Mouse (Mus musculus) embryonic facial prominence, embryonic 15.5 days (tissue): Measurements from ENCODE around the gene Pdlim7. TPM values are rescaled to one million over a fixed set of nuclear protein-coding genes. Genes with fewer than 3 reads are reported as not detected.
A peak's percentile ranks its signal among the peaks of the same experiment; 100 is the strongest.

Source experiments
- ATAC-seq: fragments of 200-750 bp; cut with Nextera tagmentation; 2 replicates; pipeline ENCODE4 v1.8.0; 2017; ENCODE audit warnings: low read depth, moderate TSS enrichment; ENCODE audit not compliant: insufficient number of reproducible peaks, low FRiP score, low TSS enrichment
- H3K27ac ChIP-seq: fragments of 300-500 bp; sonication (generic); replicated peaks from 2 replicates; pipeline ENCODE4 v1.5.1; 2015; ENCODE audit warnings: mild to moderate bottlenecking, inconsistent platforms
- H3K27me3 ChIP-seq: fragments of 300-500 bp; sonication (generic); 2 replicates; pipeline ENCODE4 v1.6.1; 2015; ENCODE audit warnings: inconsistent platforms
- H3K36me3 ChIP-seq: fragments of 300-500 bp; sonication (generic); 2 replicates; pipeline ENCODE4 v1.6.1; 2015; ENCODE audit warnings: mild to moderate bottlenecking, inconsistent platforms
- H3K4me1 ChIP-seq: fragments of 300-500 bp; sonication (generic); 2 replicates; pipeline ENCODE4 v1.6.1; 2015; ENCODE audit warnings: inconsistent platforms
- H3K4me2 ChIP-seq: fragments of 300-500 bp; sonication (generic); replicated peaks from 2 replicates; pipeline ENCODE4 v1.6.1; 2015; ENCODE audit warnings: mild to moderate bottlenecking, inconsistent platforms
- H3K4me3 ChIP-seq: fragments of 300-500 bp; sonication (generic); replicated peaks from 2 replicates; pipeline ENCODE4 v1.5.1; 2015; ENCODE audit warnings: mild to moderate bottlenecking, inconsistent platforms
- H3K9ac ChIP-seq: fragments of 300-500 bp; sonication (generic); 2 replicates; pipeline ENCODE4 v1.6.1; 2015; ENCODE audit warnings: inconsistent platforms
- H3K9me3 ChIP-seq: fragments of 300-500 bp; sonication (generic); replicated peaks from 2 replicates; pipeline ENCODE4 v1.6.1; 2016; ENCODE audit warnings: inconsistent platforms
- WGBS: fragments of 180-500 bp; shearing (Covaris S2); methylation state at CpG from one replicate; pipeline ENCODE4 v1.1.7; 2015; 5-methylcytosine and 5-hydroxymethylcytosine counted together
- polyA plus RNA-seq: library from polyadenylated mRNA; unstranded; fragments of >200 nt; fragmentation: Nextera tagmentation; extraction: Ambion mirVana; gene quantifications from 2 replicates; pipeline ENCODE4 v1.2.1, GENCODE M21; 2015

The Pdlim7 gene
- polyA plus RNA-seq, 1 experiment from 2014 or later, result 165 TPM

DNA sequence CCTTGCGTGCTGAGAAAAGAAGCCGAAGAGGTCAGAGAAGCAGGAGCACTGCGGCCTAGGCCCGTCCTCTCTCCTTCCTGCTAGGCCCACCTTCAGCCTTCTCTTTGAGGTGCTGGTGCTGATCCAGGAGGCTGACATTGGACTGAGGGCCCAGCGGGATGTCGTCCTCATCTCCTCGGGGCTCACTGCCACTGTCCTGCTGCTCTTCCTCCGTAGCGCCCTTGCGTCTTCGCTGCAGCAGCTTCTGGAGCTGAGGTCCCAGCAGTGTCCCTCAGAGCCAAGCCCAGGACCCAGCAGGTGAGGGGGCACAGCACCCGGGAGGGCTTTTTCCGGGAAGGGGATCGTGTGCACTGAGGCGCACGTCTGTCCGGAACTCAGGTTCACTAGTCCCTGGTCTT lies 22.3 kb upstream of the Pdlim7 start:
- Histone ChIP-seq H3K27ac (0 out of 2 replicates have a peak overlapping the region, but pooled peaks have one; percentile 45), H3K9me3 (no peaks in the 10 kb centered on the region), H3K36me3 (peaks cover 72% of the 10 kb centered on the region), H3K4me1 (peaks cover 17% of the 10 kb centered on the region), H3K27me3 (no peaks in the 10 kb centered on the region), H3K4me3 (peak overlapping the region; percentile 89), H3K4me2 (peak overlapping the region; percentile 91), H3K9ac (peak overlapping the region; percentile 92)
- ATAC-seq, result no peak
- 16% methylated on average over 17 of the region's 17 CpGs for WGBS

DNA sequence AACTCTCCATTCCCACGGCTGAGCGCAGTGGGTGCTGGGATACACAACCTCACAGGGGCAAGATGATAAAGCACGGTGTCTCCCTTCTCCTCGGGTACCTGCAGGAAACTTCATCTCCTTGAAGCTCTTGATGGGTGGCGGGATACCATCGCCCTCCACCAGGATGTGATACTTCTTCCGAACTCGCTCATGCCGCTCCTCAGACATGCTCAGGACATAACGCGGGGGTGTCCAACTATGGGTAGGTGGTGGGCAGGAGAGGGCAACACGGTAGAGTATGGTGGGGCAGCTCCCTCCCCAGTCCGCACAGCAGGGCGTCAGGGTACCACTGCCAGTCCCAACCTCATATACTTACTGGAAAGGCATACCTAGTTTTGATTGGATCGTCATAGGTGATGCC lies 21.7 kb upstream of the Pdlim7 start:
- Histone ChIP-seq H3K27me3 (no peaks in the 10 kb centered on the region), H3K36me3 (peaks cover 72% of the 10 kb centered on the region), H3K4me1 (peaks cover 17% of the 10 kb centered on the region), H3K9ac (no peak overlapping the region), H3K9me3 (no peaks in the 10 kb centered on the region), H3K4me2 (peak overlapping the region; percentile 91), H3K4me3 (peak overlapping the region; percentile 89), H3K27ac (no peak overlapping the region)
- ATAC-seq, result no peak
- WGBS, result 92% methylated on average over 15 of the region's 15 CpGs

DNA sequence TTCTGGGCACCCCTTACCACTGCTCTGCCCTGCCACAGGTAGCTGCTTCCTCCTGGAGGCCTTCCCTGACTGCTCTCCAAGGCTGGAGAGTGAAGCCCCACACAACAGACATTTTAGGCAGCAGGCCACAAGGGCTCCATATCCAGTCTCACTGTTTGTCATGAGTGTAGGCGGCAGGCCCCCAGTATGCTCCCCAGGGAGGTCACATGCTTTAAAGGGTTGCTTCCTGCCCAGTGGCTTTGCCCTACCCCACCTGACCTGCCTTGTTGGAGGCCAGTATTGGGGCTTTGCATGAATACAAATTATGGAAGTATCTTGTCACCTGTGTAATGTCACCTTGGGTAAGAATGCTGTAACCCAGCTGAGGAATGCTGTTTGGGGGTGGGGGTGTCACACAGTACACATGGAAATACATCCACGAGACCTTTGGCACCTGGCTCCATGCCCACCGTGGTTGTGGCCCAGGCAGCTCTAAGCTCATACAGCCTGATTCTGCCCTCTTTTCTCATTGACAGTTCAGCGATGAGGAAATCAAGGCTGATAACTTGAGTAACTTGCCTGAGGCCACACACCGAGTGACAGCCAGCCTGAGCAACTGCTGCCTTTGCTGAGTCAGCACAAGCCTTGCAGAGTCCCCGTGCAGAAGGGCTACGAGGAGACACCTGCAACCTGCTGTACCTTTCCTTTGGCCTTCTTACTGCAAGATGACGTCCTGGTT lies 15.9 kb upstream of the Pdlim7 start, which contains the start of gene Dok3:
TSS of gene Dok3 (minus strand) at position 99 of the 718 bp plus-strand sequence.
- H3K27ac ChIP-seq, result no peak within 1 kb of the TSS
- 64% methylated on average over 8 of the region's 8 CpGs for WGBS
- no peak within 1 kb of the TSS for H3K9ac ChIP-seq
- H3K36me3 ChIP-seq, result peaks cover 47% of the 10 kb centered on the region
- no peak for ATAC-seq
- H3K4me1 ChIP-seq, result no peaks in the 10 kb centered on the region
- H3K4me2 ChIP-seq, result no peak within 1 kb of the TSS
- no peaks in the 10 kb centered on the region for H3K9me3 ChIP-seq
- H3K27me3 ChIP-seq, result no peaks in the 10 kb centered on the region
- no peak within 1 kb of the TSS for H3K4me3 ChIP-seq

DNA sequence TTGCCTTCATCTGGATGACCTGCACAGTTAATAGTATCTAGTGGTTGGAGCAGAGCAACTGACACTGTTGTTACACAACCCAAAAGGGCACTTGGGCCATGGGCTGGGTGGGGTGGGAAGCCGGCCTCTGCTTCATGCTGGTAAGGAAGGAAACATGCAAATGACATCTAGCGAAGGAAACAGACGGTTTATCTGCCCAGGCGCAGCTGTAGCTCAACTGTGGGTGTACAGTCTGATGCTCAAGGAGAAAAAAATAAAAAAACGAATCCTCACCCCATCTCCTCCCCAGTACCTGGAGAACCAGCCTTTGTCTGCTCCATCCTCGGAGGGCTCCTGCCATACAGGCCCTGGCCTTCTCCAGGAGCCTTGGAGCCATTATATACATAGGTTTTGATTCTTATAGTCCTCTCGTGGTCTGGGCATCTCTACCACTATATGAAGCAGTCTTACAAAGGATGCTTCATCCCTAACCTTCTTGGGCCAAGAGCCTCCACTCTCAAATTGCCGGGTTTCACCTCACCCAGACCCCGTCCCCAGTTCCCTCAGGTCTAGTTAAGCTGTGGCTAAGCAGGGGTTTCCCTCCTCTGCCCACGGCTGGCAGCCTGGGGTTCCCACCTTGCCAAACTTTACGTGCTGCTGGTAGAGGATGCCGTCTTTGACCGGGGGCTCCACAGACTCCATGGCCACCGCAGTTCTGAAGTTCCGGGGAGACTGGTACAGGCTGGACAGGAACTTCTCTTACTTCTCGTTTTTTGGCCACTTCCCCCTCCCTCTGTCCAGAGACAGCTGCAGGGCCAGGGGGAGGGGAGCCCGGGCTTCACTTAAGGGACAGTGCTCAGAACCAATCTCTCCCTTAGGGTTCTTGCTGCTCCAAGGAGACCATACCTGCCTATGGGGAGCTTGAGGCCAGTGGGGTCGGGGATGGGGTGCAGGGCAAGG lies 14.6 kb upstream of the Pdlim7 start:
- Histone ChIP-seq H3K4me1 (no peaks in the 10 kb centered on the region), H3K27ac (no peak overlapping the region), H3K9me3 (no peaks in the 10 kb centered on the region), H3K9ac (no peak overlapping the region), H3K4me2 (no peak overlapping the region), H3K36me3 (peaks cover 35% of the 10 kb centered on the region), H3K4me3 (no peak overlapping the region), H3K27me3 (no peaks in the 10 kb centered on the region)
- WGBS, result 76% methylated on average over 18 of the region's 18 CpGs
- no peak for ATAC-seq

DNA sequence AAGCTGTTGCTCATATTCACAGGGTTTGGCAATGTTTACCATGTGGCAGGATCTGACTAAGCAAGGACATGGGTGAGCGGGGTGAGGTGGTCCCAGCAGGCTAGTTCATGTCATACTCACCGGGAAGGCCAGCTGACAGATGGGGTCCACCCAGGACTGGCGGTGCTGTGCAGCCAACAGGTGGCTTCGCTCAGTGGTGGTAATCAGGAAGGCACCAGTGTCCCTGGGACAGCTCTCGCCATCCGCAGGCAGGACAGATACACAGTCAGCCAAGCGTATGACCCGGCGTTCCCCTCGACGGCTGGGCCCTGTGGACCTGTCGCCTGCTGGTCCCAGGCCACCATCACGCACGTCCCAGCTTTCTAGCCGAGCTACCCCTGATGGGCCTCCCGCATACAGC lies 13.7 kb upstream of the Pdlim7 start:
- Histone ChIP-seq H3K9ac (no peak overlapping the region), H3K4me2 (no peak overlapping the region), H3K27ac (no peak overlapping the region), H3K36me3 (peaks cover 32% of the 10 kb centered on the region), H3K4me1 (no peaks in the 10 kb centered on the region), H3K27me3 (no peaks in the 10 kb centered on the region), H3K9me3 (no peaks in the 10 kb centered on the region), H3K4me3 (no peak overlapping the region)
- WGBS, result 94% methylated on average over 16 of the region's 16 CpGs
- no peak for ATAC-seq

DNA sequence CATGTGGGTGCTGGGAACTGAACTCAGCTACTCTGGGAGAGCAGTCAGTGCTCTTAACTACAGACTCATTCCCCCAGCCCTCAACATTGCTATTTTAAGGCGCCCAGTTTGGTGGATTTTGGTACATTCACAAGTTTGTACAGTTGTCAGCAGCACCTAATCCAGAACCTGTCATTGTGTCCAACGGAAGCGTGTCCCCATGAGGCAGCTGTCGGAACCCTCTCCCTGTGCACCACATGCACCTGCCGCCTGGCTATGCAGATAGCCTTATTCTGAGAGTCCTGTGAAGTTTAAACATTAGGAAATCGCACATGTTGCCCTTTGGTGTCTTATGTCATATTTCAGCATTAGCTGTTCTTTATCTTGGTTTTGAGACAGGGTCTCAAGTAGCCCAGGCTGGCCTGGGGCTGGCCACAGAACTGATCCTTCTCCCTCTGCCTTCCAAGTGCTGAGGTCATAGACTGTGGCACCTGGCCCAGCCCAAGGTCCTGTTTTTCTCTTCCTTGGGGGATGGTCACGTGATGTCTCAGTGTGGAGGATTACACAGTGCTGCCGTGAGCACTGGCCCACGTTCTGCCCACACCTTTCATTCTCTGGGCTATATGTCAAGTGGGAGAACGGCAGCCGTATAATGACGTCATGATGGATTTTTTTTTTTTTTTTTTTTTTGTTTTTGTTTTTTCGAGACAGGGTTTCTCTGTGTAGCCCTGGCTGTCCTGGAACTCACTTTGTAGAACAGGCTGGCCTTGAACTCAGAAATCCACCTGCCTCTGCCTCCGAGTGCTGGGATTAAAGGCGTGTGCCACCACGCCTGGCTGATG lies 12.5 kb upstream of the Pdlim7 start:
- H3K27me3 ChIP-seq, result no peaks in the 10 kb centered on the region
- no peak overlapping the region for H3K9ac ChIP-seq
- peaks cover 20% of the 10 kb centered on the region for H3K36me3 ChIP-seq
- H3K4me1 ChIP-seq, result no peaks in the 10 kb centered on the region
- no peaks in the 10 kb centered on the region for H3K9me3 ChIP-seq
- no peak for ATAC-seq
- H3K4me2 ChIP-seq, result no peak overlapping the region
- no peak overlapping the region for H3K4me3 ChIP-seq
- WGBS, result 79% methylated on average over 16 of the region's 16 CpGs
- no peak overlapping the region for H3K27ac ChIP-seq

DNA sequence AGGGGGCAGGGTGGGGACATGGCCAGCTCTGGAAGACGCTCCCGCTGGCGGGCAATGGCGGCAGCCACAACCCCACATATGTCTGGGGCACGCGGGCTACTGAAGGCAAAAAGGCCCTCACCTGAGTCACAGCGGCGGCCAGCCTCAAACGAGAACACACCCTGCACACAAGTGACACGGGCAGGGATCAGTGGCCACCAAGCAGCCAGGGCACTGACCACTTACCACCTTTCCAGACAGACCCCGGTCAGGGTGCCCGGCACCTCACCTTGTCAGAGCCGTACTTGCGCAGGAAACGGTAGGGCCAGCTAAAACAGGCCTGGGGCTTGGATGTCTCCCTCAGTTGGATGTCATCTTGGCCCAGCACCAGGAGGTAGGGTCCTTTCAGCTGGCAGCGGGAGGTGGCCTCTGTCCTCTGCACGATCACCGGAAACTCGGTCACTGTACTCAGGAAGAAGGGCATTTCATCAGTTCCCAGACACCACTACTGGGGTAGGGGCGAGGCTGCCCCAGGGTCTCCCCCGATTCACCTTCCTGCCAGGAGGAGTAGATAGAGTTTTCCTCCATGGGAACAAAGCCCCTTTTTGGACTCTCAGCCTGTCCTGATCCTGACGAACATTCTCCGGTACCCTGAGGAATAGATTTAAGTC lies 10.6 kb upstream of the Pdlim7 start:
- Histone ChIP-seq H3K9me3 (0 out of 2 replicates have a peak, but pooled peaks cover 2% of the 10 kb centered on the region), H3K4me2 (no peak overlapping the region), H3K4me1 (no peaks in the 10 kb centered on the region), H3K27me3 (no peaks in the 10 kb centered on the region), H3K27ac (no peak overlapping the region), H3K9ac (no peak overlapping the region), H3K36me3 (peaks cover under 1% of the 10 kb centered on the region; the same call in 1 of the 2 replicates), H3K4me3 (no peak overlapping the region)
- ATAC-seq, result no peak
- WGBS, result 86% methylated on average over 23 of the region's 23 CpGs

DNA sequence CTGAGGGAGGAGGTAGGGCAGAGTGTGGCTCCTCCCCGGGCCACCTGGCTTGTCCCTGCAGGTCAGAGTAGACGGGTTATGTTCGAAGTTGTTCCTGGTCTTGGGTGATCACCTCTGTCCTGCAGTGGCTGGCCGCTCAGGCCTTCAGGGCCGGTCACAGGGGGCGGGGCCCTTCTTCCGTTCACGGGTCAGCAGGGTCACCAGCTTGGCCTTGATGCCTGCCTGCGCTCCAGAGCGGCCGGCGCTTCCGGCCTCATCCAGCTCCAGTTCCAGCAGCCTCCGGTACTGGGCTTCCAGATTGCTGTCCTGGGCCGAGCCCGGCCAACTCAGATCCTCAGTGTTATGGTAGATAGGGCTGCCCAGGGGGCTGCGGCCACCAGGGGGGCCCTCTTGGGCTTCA lies 9.8 kb upstream of the Pdlim7 start:
- 50% methylated on average over 17 of the region's 17 CpGs for WGBS
- H3K9ac ChIP-seq, result no peak overlapping the region
- H3K27me3 ChIP-seq, result no peaks in the 10 kb centered on the region
- H3K4me3 ChIP-seq, result no peak overlapping the region
- 0 out of 2 replicates have a peak, but pooled peaks cover 2% of the 10 kb centered on the region for H3K9me3 ChIP-seq
- H3K4me1 ChIP-seq, result no peaks in the 10 kb centered on the region
- no peak overlapping the region for H3K27ac ChIP-seq
- no peak overlapping the region for H3K4me2 ChIP-seq
- no peak for ATAC-seq
- H3K36me3 ChIP-seq, result no peaks in the 10 kb centered on the region

DNA sequence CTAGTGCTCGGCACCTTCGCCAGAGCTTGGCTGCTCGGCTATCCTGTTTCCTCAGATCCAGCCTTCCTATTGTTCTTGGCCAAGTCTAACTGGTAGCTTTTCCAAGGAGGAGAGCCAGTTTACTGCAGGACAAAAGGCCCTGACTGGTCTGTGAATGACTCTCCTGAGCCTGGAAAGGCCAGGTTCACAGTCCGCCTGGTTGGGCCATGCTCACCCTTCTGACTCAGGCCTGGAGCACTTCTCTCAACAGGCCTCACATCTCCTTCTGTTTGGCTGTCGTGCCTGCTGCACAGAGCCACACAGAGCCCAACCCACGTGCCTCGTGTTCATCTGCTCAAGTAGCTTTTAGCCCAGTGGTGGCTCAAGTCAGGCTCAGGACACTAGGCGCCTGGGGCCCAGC lies 9.3 kb upstream of the Pdlim7 start:
- Histone ChIP-seq H3K4me1 (no peaks in the 10 kb centered on the region), H3K4me2 (no peak overlapping the region), H3K9ac (no peak overlapping the region), H3K36me3 (no peaks in the 10 kb centered on the region), H3K4me3 (no peak overlapping the region), H3K9me3 (0 out of 2 replicates have a peak, but pooled peaks cover 2% of the 10 kb centered on the region), H3K27me3 (no peaks in the 10 kb centered on the region), H3K27ac (no peak overlapping the region)
- 52% methylated on average over 8 of the region's 8 CpGs for WGBS
- no peak for ATAC-seq

DNA sequence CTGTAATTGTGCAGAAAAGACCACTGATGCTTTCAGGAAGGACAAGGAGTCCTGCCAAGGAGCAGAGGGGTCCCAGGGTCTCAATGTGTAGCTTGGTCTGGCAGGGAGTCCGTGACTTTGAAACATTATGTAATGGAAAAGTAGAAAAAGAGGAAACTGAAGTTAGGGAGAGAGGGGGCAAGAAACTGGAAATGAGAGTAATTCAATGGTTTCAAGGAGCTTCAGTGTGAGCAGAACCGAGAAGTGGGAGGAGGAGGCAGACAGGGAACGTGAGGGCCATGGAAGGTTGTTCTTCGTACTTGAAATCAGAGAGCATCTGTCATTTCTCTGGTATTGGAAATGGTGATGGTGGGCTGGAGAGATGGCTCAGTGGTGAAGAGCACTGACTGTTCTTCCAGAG lies 6.1 kb upstream of the Pdlim7 start:
- Histone ChIP-seq H3K4me3 (no peak overlapping the region), H3K4me1 (no peaks in the 10 kb centered on the region), H3K27ac (no peak overlapping the region), H3K9ac (no peak overlapping the region), H3K27me3 (no peaks in the 10 kb centered on the region), H3K36me3 (no peaks in the 10 kb centered on the region), H3K9me3 (0 out of 2 replicates have a peak, but pooled peaks cover 2% of the 10 kb centered on the region), H3K4me2 (no peak overlapping the region)
- ATAC-seq, result no peak
- WGBS, result 68% methylated on average over 4 of the region's 4 CpGs
